Mouse (Mus musculus): Measurements from ENCODE around the gene Rph3al.

Gene Rph3al

DNA sequence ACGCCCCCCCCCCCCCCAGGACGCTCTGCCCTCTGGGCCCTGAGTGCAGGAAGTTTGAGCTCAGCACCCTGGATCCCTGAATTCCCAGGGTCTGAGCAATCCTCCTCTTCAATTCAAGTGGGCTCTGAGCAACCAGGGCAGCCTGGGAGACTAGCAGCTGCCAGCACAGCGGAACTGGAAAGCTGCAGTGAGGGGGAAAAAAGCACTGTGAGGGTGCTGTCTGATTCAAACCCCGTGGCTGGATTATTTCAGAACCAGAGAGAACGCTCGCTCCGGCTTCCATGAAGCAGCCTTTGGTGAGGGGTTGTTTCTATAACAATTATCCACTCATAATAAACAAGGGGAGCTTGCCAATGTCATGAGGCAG is 73.0 kb downstream of the Rph3al start:
- no peak for DNase-seq (ENCODE audit: extremely low spot score, low read depth, low spot score)

DNA sequence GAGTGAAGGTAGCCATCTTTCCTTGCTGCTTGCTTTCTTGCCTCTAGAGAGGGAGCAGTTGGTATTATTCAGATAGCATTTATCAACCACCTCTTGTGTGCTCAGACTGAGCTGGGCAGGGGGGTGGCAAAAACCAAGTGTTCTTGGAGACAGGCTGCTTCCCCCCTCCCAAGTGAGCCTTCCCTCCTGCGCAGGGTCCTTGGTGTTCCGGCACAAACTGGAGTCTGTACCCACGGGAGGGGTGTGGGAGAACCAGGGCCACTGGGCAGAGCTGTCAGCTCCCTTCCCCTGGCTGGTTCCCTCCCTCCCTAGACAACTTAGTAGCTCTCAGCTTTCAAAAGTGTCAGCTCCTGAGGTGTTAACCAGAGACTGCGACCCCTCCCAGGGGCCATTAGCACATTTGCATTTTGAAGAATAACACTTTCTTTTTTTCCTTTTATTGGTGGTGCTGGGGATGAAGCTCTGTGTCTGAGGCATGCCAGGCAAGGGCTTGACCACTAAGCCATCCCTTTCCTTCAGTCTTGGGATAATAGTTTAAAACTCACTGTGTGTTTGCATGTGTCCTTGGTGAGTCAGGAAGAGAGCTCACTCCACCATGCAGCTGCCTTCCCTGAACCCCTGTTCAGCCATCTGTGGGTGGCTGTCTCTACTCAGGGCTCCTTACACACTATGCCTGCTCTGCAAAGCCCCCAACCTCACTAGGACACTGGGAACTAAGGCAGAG is 73.5 kb downstream of the Rph3al start:
- no peak for DNase-seq (ENCODE audit: extremely low spot score, low read depth, low spot score)

DNA sequence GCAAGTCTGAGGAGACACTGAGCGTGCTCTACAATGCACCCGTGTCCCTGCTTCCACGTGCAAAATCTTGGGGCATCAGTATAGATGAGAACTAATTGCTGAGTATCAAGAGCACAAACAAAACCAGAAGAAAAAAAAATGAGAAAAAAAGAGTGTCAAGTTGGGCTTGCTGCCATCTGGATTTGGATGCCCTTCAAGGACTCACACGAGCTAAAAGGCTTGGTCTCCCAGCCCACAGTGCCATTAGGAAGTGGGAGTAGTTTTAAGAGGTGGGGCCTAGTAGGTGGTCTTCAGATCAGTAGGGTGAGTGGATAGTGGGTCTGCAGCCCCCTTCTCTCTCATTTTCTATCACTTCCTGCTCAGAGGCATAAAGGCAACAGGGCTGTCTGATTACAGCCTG is 75.8 kb downstream of the Rph3al start:
- no peak for DNase-seq (ENCODE audit: extremely low spot score, low read depth, low spot score)

DNA sequence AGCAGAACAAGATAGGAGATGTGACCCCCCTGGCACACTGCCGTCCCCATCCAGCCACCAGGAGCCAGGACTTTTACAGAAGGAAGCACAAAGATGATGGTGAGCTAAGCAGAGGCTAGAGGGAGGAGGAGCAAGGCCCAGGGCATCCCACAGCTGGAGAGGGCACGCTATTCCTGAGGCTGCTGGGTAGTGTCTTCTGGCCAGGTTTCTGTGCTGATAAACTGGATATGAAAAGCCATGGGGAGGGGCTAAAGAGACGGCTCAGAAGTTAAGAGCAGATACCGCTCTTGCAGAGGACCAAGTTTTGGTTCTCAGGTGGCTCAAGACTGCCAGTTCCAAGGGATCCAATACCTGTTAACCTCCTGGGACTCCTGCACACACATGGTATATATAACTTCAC is 76.6 kb downstream of the Rph3al start:
- no peak for DNase-seq (ENCODE audit: extremely low spot score, low read depth, low spot score)

DNA sequence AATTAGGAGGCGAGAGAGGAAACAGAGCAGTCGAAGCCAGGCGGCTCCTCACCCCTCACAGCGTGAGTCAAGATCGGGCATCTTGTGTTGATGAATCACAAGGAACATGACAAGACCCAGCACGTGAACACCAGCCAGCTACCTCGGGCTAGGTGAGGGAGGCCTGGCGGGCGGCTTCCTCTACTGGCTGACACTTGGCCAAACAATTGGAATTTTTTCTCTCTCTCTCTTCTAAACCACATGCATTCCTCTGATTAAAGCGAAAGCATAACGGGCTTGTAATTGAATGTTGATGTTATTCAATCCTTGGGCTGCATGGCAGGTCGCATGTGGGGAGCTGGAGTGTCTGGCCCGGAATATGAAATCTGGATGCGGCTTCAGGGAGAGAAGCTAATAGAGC is 77.0 kb downstream of the Rph3al start:
- no peak for DNase-seq (ENCODE audit: extremely low spot score, low read depth, low spot score)

DNA sequence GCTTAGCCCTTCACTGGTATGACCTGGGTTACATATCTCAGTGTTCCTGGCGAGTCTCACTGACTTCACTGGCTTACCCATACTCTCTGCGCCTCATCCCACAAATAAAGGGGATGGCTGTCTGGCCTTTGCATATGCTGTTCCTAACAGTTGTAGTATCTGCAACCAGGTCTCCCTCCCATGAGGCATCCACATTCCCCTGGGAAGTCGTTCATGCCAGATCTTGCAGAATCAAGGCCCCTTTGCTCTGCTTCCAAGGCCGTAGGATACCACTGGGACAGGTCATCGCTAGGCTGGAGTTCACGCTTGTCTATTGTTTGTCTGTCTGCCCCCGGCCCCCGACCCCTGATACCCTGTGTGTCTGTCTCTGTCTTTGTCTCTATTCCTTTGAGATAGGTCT is 78.8 kb downstream of the Rph3al start:
- no peak for DNase-seq (ENCODE audit: extremely low spot score, low read depth, low spot score)

DNA sequence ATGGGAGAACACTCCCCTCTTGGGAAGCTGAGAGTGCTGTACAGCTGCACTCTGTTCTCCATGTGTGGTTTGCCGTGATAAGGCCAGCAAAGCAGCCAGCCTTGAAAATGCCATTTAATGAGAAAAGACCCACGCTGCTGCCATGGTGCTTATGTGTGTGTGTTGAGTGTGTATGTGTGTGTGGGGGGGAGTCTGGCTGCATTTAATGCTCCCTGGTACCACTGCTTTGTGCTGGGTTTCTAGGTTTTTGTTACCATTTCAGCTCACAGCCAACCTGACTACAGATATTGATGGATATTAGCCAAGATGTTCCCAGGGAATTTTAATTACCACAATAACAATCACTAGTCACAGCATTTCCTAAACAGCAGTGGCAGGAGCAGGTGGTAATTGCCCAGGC is 79.3 kb downstream of the Rph3al start:
- no peak for DNase-seq (ENCODE audit: extremely low spot score, low read depth, low spot score)

DNA sequence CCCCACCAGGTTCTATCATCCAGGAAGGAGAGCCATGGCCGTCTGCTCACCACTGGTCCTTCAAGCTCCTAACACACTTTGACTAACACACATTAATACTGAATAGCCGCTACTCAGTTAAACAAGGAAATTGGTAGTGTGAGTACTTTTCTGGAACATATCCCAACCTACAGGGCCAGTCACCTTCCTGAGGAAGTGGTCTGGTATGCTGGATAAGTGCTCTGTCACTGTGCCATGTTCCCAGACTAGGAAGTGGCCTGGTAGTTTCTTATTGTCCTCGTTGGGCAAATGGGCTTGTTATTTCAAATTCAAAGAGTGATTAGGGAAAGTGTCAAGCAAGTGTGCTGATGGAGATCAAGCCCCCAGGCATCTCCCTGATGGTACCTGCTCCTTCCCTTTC is 80.4 kb downstream of the Rph3al start:
- DNase-seq (ENCODE audit: extremely low spot score, low read depth, low spot score) = no peak

DNA sequence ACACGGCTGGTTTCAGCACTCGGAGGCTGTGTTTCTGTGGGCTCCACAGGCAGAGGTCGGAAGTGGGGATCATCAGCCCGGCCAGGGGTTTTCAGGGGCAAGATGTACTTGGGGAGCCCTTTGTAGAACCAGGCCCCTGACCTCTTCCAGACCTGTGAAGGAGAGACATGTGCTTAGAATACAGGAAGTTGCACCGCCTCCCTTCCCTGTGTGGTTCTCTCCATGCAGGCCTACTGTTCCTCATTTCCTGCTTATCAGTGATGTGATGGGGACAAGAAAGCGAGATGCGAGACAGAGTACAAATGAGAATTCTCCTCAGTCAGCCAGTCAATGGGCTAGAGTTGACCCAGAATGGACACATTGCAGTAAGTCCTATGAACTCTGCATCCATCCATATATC is 83.9 kb downstream of the Rph3al start:
- DNase-seq (ENCODE audit: extremely low spot score, low read depth, low spot score) = no peak

DNA sequence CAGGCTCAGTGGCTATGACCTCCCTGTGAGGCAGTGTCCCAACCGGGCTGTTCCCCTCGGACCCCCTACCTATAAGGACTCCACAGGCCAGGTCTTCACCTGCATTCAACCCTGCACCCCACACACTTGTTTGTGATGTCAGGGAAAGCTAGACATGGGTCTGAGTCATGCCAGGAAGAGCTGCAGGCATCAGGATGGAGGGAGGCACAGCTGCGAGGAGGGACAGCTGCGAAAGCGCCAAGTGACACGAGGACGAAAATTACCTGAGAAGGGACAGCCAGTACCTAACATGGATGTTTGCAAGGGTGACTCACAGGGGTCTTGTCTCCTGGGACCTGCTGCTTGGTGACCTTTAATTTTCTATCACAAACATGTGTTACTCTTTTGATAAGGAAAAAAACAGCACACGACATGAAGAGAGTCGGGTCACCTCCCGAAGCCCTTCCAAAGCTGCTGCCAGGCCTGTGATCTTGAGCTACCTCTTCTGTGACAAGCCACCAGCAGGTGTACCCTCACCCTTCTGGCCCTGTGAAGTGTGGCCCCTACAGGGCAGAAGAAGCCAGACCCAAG is 85.1 kb downstream of the Rph3al start:
- no peak for DNase-seq (ENCODE audit: extremely low spot score, low read depth, low spot score)

DNA sequence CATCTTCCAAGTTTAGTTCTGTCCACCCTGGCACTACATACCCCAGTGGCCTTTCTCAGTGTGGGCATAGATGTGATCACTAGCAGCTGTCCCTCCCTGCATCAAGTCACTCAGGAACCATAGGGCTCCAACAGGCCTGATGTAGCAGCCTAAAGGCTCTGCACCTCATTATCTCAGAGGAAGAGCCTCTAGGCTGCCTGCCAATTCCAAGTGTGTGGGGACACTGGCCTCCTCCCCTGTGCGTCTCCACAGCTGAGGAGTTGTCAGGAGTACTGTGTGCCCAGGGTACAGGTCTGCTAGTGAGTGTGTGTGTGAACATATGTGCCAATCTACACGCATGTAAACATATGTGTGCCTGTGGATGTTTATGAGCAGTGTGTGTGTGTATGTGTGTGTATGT is 85.7 kb downstream of the Rph3al start:
- no peak for DNase-seq (ENCODE audit: extremely low spot score, low read depth, low spot score)

DNA sequence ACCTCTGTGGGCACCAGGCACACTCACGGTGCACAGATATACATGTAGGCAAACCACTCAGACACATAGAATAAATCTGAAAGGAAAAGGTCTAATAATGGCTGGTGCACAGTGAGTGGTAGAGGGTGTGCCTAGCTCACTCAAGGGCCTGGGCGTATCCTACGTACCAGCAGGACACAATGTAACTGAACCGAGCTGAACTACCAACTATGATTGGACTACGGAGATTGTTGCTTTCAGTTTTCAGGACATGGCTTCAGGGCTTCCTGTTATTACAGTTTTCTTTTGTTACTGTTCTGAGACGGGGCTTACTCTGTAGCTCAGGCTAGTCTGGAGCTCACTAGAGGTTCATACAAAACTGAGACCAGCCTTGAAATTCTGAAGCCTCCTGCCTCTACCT is 88.7 kb downstream of the Rph3al start:
- DNase-seq (ENCODE audit: extremely low spot score, low read depth, low spot score) = no peak

DNA sequence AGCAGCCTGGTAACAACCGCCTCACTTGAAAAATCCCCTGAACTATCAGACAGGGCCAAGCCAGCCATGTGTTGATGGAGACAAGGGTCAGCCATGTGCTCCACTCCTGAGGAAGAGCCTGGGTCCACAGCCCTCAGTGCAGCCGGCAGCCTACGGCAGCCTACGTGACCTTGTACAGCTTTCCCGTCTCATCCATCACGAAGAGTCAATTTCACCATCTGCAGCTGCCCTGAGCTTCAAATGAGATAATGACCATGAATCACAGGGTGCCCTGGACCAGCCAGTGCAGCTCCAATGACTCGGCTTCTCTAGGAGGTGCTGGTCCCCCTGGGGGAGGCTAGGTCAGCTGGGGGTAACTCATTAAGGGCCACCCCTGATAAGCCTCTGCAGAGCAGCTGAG is 91.6 kb downstream of the Rph3al start:
- DNase-seq (ENCODE audit: extremely low spot score, low read depth, low spot score) = no peak

DNA sequence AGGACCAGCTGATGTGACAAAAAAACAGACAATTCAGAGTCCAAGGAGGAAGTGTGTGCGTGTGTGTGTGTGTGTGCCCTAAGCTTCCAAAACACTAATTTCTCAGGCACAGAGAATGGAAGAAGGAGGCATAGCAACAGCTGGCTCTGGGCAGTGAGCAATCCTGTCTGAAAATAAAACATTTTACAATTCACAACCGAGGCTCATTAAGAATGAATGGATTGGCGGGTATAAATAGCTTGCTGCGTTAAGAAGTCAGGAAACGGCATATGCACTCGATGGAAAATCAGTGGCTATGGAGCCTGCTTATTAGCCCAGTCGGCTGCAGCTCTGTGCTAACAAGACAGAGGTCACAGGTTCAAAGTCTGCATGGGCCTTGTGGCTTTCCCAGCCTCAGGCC is 92.6 kb downstream of the Rph3al start:
- no peak for DNase-seq (ENCODE audit: extremely low spot score, low read depth, low spot score)

DNA sequence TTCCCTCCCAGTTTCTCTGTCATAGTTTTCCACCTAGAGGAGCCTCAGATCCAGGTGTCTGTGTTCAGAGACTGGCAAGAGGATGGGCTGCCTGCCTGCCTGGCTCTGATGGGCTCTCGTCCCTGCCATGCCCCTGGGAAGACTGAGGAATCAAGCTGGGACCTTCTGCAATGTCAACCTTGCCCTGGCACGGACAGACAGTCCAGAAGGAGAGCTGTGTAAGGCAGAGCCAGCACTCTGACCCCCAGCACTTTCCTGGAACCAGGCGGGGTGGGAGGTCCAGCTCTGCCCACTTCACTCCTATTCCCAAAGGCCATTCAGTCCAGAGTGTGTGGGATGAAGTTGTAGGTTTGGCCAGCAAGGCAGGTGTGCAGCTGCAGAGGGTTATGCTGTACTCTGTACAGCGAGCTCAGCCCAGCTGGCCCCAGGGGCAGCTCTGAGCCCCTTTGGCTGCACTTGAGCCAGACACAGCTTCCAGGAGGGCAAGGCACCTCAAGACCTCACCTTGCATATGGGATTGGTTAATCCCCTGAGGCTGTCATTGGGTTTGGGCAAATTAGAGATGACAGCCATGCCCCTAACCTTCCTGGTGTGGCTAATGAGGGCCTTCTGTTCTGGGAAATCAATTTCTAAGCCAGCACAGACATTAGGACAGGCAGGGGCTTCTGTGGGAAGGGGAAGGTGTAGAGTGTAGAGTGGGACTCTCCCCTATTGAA is 95.2 kb downstream of the Rph3al start:
- no peak for DNase-seq (ENCODE audit: extremely low spot score, low read depth, low spot score)

DNA sequence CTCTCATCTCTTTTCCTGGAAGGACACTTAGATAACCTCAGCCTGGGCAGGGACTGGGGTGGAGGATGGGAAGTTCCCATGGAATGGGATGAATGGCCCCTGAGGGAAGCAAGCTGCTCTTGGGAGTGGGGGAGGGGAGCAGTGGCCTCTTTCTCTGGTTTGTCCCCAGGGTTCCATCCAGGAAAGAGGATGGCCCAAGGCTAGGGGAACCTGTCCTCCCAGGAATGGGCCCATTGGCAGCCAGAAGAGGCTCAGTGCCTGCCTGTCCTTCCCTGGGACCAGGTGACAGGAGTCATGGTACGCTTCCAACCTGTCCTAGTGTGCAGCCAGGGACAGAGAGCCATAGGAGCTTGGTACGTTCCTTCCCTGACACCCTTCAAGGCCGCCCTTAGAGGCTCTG is 96.7 kb downstream of the Rph3al start:
- DNase-seq (ENCODE audit: extremely low spot score, low read depth, low spot score) = no peak

DNA sequence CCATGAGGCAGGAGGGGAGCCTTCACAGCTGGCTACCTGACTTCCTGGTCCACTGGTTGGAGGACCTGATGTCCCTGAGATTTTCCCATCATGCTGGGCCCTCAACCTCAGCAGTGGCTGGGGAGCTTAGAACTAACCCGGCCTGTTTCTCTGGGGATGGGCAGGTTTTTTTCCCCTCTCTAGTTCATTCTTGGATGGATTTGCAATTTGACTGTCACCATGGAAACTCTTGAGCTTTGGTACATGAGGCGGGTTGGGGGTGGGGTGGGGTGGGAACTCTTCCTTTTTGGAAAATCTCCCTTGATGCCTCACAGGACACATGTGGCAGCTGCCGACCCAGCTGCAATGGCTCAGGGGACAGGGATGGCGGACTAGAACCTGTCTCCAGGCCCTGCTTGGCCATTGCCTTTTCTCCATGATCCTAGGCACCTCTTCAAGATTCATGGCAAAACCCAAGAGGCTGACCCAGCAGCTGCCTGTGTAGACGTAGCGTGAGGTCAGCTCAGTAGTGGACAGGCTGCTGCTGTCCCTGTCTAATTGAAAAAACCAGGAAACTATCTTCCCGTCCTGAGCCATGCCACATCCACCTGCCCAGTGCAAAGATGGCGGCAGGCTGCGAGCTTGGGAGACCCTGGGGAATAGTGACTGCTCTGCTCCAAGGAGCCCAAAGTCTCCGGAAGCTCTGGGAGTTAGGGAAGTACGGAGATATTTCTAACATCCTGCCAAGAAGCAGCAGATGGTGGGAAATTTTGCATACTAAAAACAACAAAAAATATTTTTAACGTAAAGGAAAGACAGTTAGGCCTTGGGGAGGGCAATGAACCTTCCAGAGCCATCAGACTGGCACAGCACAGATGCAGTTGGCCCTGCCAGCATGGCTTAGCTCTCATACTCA is 98.4 kb downstream of the Rph3al start:
- DNase-seq (ENCODE audit: extremely low spot score, low read depth, low spot score) = no peak

DNA sequence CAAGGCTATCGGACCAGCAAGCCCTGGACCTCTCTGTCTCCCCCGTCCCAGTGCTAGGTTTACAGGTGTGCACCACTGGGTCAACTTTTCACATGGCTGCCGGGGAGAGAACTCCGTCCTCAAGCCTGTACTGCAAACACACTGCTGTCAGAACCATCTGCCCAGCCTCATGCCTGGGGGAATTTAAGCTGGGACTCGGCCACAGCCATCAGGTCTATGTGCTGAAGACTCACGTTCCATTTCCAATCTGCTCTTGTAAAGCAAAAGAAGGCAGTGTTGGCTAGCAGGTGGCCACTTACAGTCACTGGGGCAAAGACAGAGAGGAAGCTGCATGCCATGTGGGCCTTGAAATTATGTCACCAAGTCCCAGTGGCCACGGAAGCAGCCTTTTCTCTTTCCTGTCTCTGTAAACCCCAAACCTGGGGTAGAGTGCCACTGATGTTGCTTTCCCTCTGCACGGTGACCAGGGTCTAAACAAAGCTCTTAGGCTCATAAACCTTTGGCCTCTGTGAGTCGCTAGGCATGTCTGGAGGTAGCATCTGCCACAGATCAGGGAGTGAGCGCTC is 99.3 kb downstream of the Rph3al start:
- no peak for DNase-seq (ENCODE audit: extremely low spot score, low read depth, low spot score)

DNA sequence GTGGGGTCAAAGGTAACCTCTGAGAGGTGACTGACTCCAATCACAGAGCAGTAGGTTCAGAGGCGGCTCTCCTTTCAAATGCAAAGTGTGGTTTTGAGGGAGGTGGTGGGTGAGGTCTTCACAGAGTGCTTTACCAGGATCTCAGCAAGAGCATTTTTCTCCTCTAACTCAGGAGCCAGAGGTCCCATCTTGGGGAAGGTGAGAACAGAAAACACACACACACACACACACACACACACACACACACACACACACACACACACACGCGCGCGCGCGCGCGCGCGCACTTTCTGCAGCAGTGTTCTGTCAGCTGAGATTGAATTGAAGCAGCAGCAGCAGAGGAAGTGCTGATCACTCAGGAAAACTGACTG is 102.0 kb downstream of the Rph3al start:
- no peak for DNase-seq (ENCODE audit: extremely low spot score, low read depth, low spot score)

DNA sequence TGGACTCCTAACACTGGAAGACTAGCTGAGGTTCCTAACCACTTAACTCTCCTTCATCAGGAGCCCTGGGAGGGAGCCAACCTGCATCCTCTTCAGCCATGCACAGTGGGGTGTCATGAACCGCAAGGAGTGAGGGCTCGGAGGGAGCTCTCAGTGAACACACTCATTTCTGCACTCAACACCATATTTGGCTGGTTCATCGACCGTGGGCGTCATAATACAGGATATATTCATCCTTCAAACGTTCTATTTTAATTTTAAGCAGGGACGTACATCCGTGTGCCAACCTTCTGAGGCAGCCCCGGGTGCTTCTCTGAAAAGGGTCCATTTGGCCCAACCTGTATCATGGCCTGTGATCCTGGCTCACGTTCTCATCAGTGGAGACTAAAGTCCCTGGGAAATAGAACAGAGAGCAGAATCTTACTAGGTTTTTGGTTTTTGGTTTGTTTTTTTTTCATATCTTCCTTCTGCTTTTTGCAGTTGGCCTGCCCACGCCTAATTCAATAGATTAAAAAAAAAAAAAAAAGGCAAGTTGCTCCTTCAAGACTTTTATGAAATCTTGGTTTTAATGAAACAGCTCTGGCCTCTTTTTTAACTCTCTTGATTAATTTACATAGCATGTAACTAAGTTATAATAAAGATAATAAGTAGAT is 102.5 kb downstream of the Rph3al start:
- DNase-seq (ENCODE audit: extremely low spot score, low read depth, low spot score) = no peak

DNA sequence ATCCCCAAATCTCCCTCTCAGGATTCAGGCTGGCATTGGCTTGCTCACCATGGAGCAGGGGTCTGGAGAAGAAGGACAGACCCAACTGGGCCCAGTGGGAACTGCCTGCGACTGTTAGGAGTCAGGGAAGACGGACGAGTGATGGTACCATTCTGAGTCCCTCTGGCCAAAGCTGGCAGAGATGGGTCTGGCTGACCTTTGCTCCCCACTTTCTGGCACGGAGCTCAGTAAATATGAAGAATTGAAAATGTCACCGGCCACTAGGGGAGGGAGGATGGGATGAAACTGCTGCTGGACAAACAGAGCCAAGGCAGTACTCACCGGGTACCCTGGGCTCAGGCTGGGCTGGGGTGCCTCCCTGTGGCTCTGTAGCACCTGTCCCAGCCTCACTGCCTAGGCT is 105.1 kb downstream of the Rph3al start:
- DNase-seq (ENCODE audit: extremely low spot score, low read depth, low spot score) = no peak
